Mouse (Mus musculus) CH12.LX (cell line): Measurements from ENCODE around the gene Ubl3. TPM values are rescaled to one million over a fixed set of nuclear protein-coding genes. Genes with fewer than 3 reads are reported as not detected.

Experiments used
- DNase-seq: peaks from one replicate; pipeline ENCODE4 v3.0.0-alpha.2; 2013; ENCODE audit errors: extremely low read depth
- H3K27ac ChIP-seq: 2 replicates; pipeline ENCODE4 v1.5.1; 2012; ENCODE audit warnings: low read depth, mild to moderate bottlenecking, control low read depth, moderate library complexity; ENCODE audit not compliant: insufficient read depth
- H3K27me3 ChIP-seq: replicated peaks from 2 replicates; pipeline ENCODE3; 2012; ENCODE audit warnings: inconsistent platforms
- H3K36me3 ChIP-seq, 2 experiments: replicated peaks in 1 of 2; 2 replicates each; pipeline versions ENCODE3 to v1.6.1; 2012; ENCODE audit warnings: inconsistent platforms in 1 of 2, low read length in 1 of 2, mild to moderate bottlenecking in 1 of 2, mixed read lengths in 1 of 2, moderate library complexity in 1 of 2; ENCODE audit not compliant: control insufficient read depth in 1 of 2, insufficient read depth in 1 of 2
- H3K4me1 ChIP-seq, 2 experiments: 2 replicates each; pipeline ENCODE4 v1.6.1; 2012; ENCODE audit warnings: inconsistent platforms in 1 of 2, moderate library complexity in 1 of 2; ENCODE audit not compliant: insufficient read depth in 2 of 2, control insufficient read depth in 1 of 2
- H3K4me2 ChIP-seq: 2 replicates; pipeline ENCODE4 v1.6.1; 2012; ENCODE audit warnings: low read depth, mild to moderate bottlenecking, control low read depth; ENCODE audit not compliant: poor library complexity, insufficient read depth, severe bottlenecking
- H3K4me3 ChIP-seq, 3 experiments: fragments of 150-350 bp in 1 of 3; sonication (generic) in 1 of 3; replicated peaks in 1 of 3; 2 replicates each; pipeline versions ENCODE3 to v1.5.1; 2011 to 2012; ENCODE audit warnings: low read depth in 2 of 3, low read length in 2 of 3, mild to moderate bottlenecking in 2 of 3, moderate library complexity in 2 of 3, control low read depth in 1 of 3, improper control_type of control experiment in 1 of 3, inconsistent platforms in 1 of 3, mixed read lengths in 1 of 3; ENCODE audit not compliant: poor library complexity in 1 of 3
- H3K79me2 ChIP-seq: replicated peaks from 2 replicates; pipeline ENCODE4 v1.6.1; 2012; ENCODE audit warnings: mild to moderate bottlenecking, moderate library complexity; ENCODE audit not compliant: control insufficient read depth, poor library complexity, insufficient read depth, severe bottlenecking; ENCODE audit errors: extremely low read depth
- H3K9ac ChIP-seq: 2 replicates; pipeline ENCODE4 v1.6.1; 2012; ENCODE audit warnings: low read depth, mild to moderate bottlenecking, control low read depth, moderate library complexity; ENCODE audit not compliant: insufficient read depth
- H3K9me3 ChIP-seq: replicated peaks from 2 replicates; pipeline ENCODE3; 2012; ENCODE audit warnings: low read length, inconsistent platforms, mixed read lengths
- CHD2 ChIP-seq: IDR thresholded peaks from 2 replicates; pipeline ENCODE4 v1.6.1; 2011; ENCODE audit warnings: low read length, improper control_type of control experiment
- CTCF ChIP-seq, 2 experiments: IDR thresholded peaks in 1 of 2; conservative IDR thresholded peaks in 1 of 2; 2 replicates each; pipeline ENCODE4 v1.5.1; 2011 to 2012; ENCODE audit warnings: low read depth in 2 of 2, low read length in 2 of 2, improper control_type of control experiment in 1 of 2, inconsistent platforms in 1 of 2, mild to moderate bottlenecking in 1 of 2, moderate library complexity in 1 of 2
- EP300 ChIP-seq: IDR thresholded peaks from 2 replicates; pipeline ENCODE4 v1.6.1; 2011; ENCODE audit warnings: low read length, improper control_type of control experiment
- GABPA ChIP-seq: IDR thresholded peaks from 2 replicates; pipeline ENCODE4 v1.6.1; 2012; ENCODE audit warnings: low read depth, low read length, improper control_type of control experiment, inconsistent platforms; ENCODE audit not compliant: insufficient replicate concordance
- HCFC1 ChIP-seq: IDR thresholded peaks from 2 replicates; pipeline ENCODE4 v1.6.1; 2012; ENCODE audit warnings: low read depth, mild to moderate bottlenecking, inconsistent platforms, low read length, improper control_type of control experiment
- MAX ChIP-seq: IDR thresholded peaks from 2 replicates; pipeline ENCODE4 v1.6.1; 2011; ENCODE audit warnings: low read length, improper control_type of control experiment
- MYC ChIP-seq: IDR thresholded peaks from 2 replicates; pipeline ENCODE4 v1.6.1; 2011; ENCODE audit warnings: low read depth, mild to moderate bottlenecking, improper control_type of control experiment, low read length
- PAX5 ChIP-seq: IDR thresholded peaks from 2 replicates; pipeline ENCODE4 v1.6.1; 2012; ENCODE audit warnings: low read length, inconsistent platforms, mixed read lengths
- POLR2A ChIP-seq: IDR thresholded peaks from 2 replicates; pipeline ENCODE4 v1.6.1; 2011; ENCODE audit warnings: low read depth, mild to moderate bottlenecking, improper control_type of control experiment, low read length
- RAD21 ChIP-seq: IDR thresholded peaks from 2 replicates; pipeline ENCODE4 v1.6.1; 2011; ENCODE audit warnings: low read depth, mild to moderate bottlenecking, low read length, improper control_type of control experiment, moderate library complexity
- SIN3A ChIP-seq: IDR thresholded peaks from 2 replicates; pipeline ENCODE4 v1.6.1; 2012; ENCODE audit warnings: low read length, improper control_type of control experiment, inconsistent platforms
- TCF12 ChIP-seq: IDR thresholded peaks from 2 replicates; pipeline ENCODE4 v1.6.1; 2014; ENCODE audit warnings: low read depth, mild to moderate bottlenecking, inconsistent platforms, low read length, improper control_type of control experiment
- UBTF ChIP-seq: IDR thresholded peaks from 2 replicates; pipeline ENCODE4 v1.6.1; 2012; ENCODE audit warnings: low read depth, mild to moderate bottlenecking, inconsistent platforms, low read length, improper control_type of control experiment, moderate library complexity
- USF1 ChIP-seq: IDR thresholded peaks from 2 replicates; pipeline ENCODE4 v1.6.1; 2014; ENCODE audit warnings: low read depth, mild to moderate bottlenecking, inconsistent platforms, low read length, improper control_type of control experiment
- dilution Hi-C: fragments of 300-500 bp; cut with MboI; formaldehyde crosslinking; loops from 2 replicates; pipeline ENCODE4 v1.14.3; 2020; ENCODE audit warnings: low sequenced_read_pairs; ENCODE audit not compliant: extremely low pct_unique_long_range_greater_than_20kb, extremely low pct_ligation_motif_present
- in situ Hi-C: fragments of 300-500 bp; cut with MboI; formaldehyde crosslinking; loops from 3 replicates; pipeline ENCODE4 v1.14.3; 2019; ENCODE audit warnings: low sequenced_read_pairs, low pct_ligation_motif_present, low pct_unique_long_range_greater_than_20kb, mixed read lengths
- polyA plus RNA-seq: library from polyadenylated mRNA; unstranded; fragments of >175 nt; gene quantifications from 2 replicates; pipeline ENCODE4 v1.2.1, GENCODE M21; 2012; ENCODE audit warnings: low read depth; ENCODE audit not compliant: insufficient read length
- total RNA-seq, 2 experiments: library from RNA; depleted of rRNA; stranded (reverse); fragments of 300-350 nt in 1 of 2; fragments of >200 nt in 1 of 2; gene quantifications; 2 replicates each; pipeline ENCODE4 v1.2.3; 2012 to 2014

The Ubl3 gene
- total and polyA plus RNA-seq, 3 experiments = 46.9 to 83.3 (median 81.8) TPM

- in situ Hi-C loops = no loop called here
Observed at GRCm38 (mm10) chr5:148526631-148527030, 26.0 kb downstream of the Ubl3 start.

GRCm38 (mm10) chr5:148523202-148523971 is 29.2 kb downstream of the Ubl3 start:
- dilution Hi-C loops = no loop called here
- Histone ChIP-seq H3K4me2 (no peak overlapping the region), H3K4me3 (no peak overlapping the region), H3K79me2 (peaks cover 54% of the 10 kb centered on the region), H3K27me3 (no peaks in the 10 kb centered on the region), H3K4me1 (peaks cover 7 to 78% of the 10 kb centered on the region in 2 experiments), H3K9me3 (no peaks in the 10 kb centered on the region), H3K27ac (no peak overlapping the region), H3K36me3 (peaks cover 0 to 38% of the 10 kb centered on the region in 2 experiments), H3K9ac (no peak overlapping the region)
- no peak for TF ChIP-seq CHD2
- no peak for TF ChIP-seq RAD21
- no peak for TF ChIP-seq SIN3A
- TF ChIP-seq MYC = no peak
- in situ Hi-C loops = no loop called here
- no peak for DNase-seq

More at GRCm38 (mm10) chr5:148526631-148527030, 26.0 kb downstream of the Ubl3 start:
- Histone ChIP-seq H3K79me2 (peaks cover 56% of the 10 kb centered on the region), H3K9ac (no peak overlapping the region), H3K27me3 (no peaks in the 10 kb centered on the region), H3K27ac (no peak overlapping the region), H3K9me3 (no peaks in the 10 kb centered on the region), H3K4me2 (no peak overlapping the region), H3K4me1 (peaks cover under 1 to 65% of the 10 kb centered on the region in 2 experiments; a peak in 3 of 4 replicates), H3K4me3 (no peak overlapping the region), H3K36me3 (peaks cover 0 to 43% of the 10 kb centered on the region in 2 experiments)
- TF ChIP-seq HCFC1 (no peak), USF1 (no peak), TCF12 (no peak), MAX (no peak), EP300 (no peak), GABPA (no peak)
- no peak for DNase-seq
- dilution Hi-C loops = no loop called here

GRCm38 (mm10) chr5:148522378-148522777 is 30.2 kb downstream of the Ubl3 start:
- H3K4me3 ChIP-seq = no peak overlapping the region
- in situ Hi-C loops (no loop called here), dilution Hi-C loops (no loop called here)
- peaks cover 48% of the 10 kb centered on the region for H3K79me2 ChIP-seq
- H3K4me2 ChIP-seq = no peak overlapping the region
- no peaks in the 10 kb centered on the region for H3K9me3 ChIP-seq
- H3K27ac ChIP-seq = no peak overlapping the region
- peaks cover 0 to 36% of the 10 kb centered on the region in 2 experiments for H3K36me3 ChIP-seq
- peaks cover 7 to 68% of the 10 kb centered on the region in 2 experiments for H3K4me1 ChIP-seq
- H3K27me3 ChIP-seq = no peaks in the 10 kb centered on the region
- TF ChIP-seq SIN3A (no peak), MAX (no peak), UBTF (no peak), POLR2A (no peak), PAX5 (no peak), CTCF (conservative IDR thresholded peaks at IDR 0.05 in 1 of 2, IDR thresholded peaks at IDR 0.05 in 1 of 2; ENCODE audit: low read depth in 2 of 2, low read length in 2 of 2) (no peak)
- no peak overlapping the region for H3K9ac ChIP-seq
- DNase-seq = no peak
